Mouse (Mus musculus): Measurements from ENCODE around the gene Bmpr2.

Gene Bmpr2

GRCm38 (mm10) chr1:59897147-59897798 is 134.1 kb downstream of the Bmpr2 start:
- CTCF ChIA-PET: no interaction called here

GRCm38 (mm10) chr1:59899679-59900078 is 136.5 kb downstream of the Bmpr2 start:
- CTCF ChIA-PET: no interaction called here

- CTCF ChIA-PET: no interaction called here
These were observed 138.1 kb downstream of the Bmpr2 start for GRCm38 (mm10) chr1:59901082-59901876.

GRCm38 (mm10) chr1:59902634-59903033 is 139.4 kb downstream of the Bmpr2 start:
- CTCF ChIA-PET: no interaction called here

GRCm38 (mm10) chr1:59904630-59905295 is 141.6 kb downstream of the Bmpr2 start:
- CTCF ChIA-PET: no interaction called here

- CTCF ChIA-PET: no interaction called here
These were observed 142.7 kb downstream of the Bmpr2 start for GRCm38 (mm10) chr1:59905916-59906315.

GRCm38 (mm10) chr1:59906819-59907521 is 143.8 kb downstream of the Bmpr2 start:
- CTCF ChIA-PET: no interaction called here

- CTCF ChIA-PET: interaction anchor here (0.6 kb wide), 1 partner anchor 15 kb away, joined by 3 read pairs; no protein-coding TSS in a partner anchor
These were observed 144.5 kb downstream of the Bmpr2 start for GRCm38 (mm10) chr1:59907700-59908099.

- CTCF ChIA-PET: interaction anchor here (0.6 kb wide), 1 partner anchor 266 kb away, joined by 3 read pairs; no protein-coding TSS in a partner anchor
These were observed 147.7 kb downstream of the Bmpr2 start for GRCm38 (mm10) chr1:59910941-59911340.

GRCm38 (mm10) chr1:59912413-59913157 is 149.4 kb downstream of the Bmpr2 start, which contains the start of gene Fam117b:
Gene Fam117b, plus strand, starts transcription at chr1:59913006.
- CTCF ChIA-PET: no interaction called here

- CTCF ChIA-PET: no interaction called here
These were observed 150.1 kb downstream of the Bmpr2 start for GRCm38 (mm10) chr1:59913195-59913868.

- CTCF ChIA-PET: no interaction called here
These were observed 150.6 kb downstream of the Bmpr2 start for GRCm38 (mm10) chr1:59913869-59914225.

GRCm38 (mm10) chr1:59914799-59915198 is 151.6 kb downstream of the Bmpr2 start:
- CTCF ChIA-PET: no interaction called here

GRCm38 (mm10) chr1:59915843-59916610 is 152.8 kb downstream of the Bmpr2 start:
- CTCF ChIA-PET: no interaction called here

GRCm38 (mm10) chr1:59917401-59917800 is 154.2 kb downstream of the Bmpr2 start:
- CTCF ChIA-PET: no interaction called here

GRCm38 (mm10) chr1:59918075-59918474 is 154.9 kb downstream of the Bmpr2 start:
- CTCF ChIA-PET: no interaction called here

GRCm38 (mm10) chr1:59923201-59923600 is 160.0 kb downstream of the Bmpr2 start:
- CTCF ChIA-PET: interaction anchor here (0.5 kb wide), 1 partner anchor 15 kb away, joined by 3 read pairs; no protein-coding TSS in a partner anchor

- CTCF ChIA-PET: interaction anchor here (0.6 kb wide), 1 partner anchor 309 kb away, joined by 4 read pairs; no protein-coding TSS in a partner anchor
These were observed 160.5 kb downstream of the Bmpr2 start for GRCm38 (mm10) chr1:59923673-59924072.

- CTCF ChIA-PET: interaction anchor here (0.6 kb wide), 1 partner anchor 309 kb away, joined by 4 read pairs; no protein-coding TSS in a partner anchor
These were observed 161.2 kb downstream of the Bmpr2 start for GRCm38 (mm10) chr1:59924411-59924810.

Measured in spleen, embryonic (tissue).